Mouse (Mus musculus): ENCODE results near the gene Nhp2. TPM values are rescaled to one million over a fixed set of nuclear protein-coding genes. Genes with fewer than 3 reads are reported as not detected.

Nhp2 gene
- 10 to 100 TPM; 34.3 to 35.7 TPM for total RNA-seq (2023)

GRCm38 (mm10) chr11:51619409-51620060, at the start of gene Nhp2:
Gene Nhp2, plus strand, starts transcription at chr11:51619735.

GRCm38 (mm10) chr11:51584431-51585248, 34.9 kb upstream of the Nhp2 start, which contains the start of gene Phykpl:
Gene Phykpl, plus strand, starts transcription at chr11:51584757.

GRCm38 (mm10) chr11:51606447-51607095, 13.0 kb upstream of the Nhp2 start, which contains the start of gene Hnrnpab:
Gene Hnrnpab, minus strand, starts transcription at chr11:51606847.

DNA sequence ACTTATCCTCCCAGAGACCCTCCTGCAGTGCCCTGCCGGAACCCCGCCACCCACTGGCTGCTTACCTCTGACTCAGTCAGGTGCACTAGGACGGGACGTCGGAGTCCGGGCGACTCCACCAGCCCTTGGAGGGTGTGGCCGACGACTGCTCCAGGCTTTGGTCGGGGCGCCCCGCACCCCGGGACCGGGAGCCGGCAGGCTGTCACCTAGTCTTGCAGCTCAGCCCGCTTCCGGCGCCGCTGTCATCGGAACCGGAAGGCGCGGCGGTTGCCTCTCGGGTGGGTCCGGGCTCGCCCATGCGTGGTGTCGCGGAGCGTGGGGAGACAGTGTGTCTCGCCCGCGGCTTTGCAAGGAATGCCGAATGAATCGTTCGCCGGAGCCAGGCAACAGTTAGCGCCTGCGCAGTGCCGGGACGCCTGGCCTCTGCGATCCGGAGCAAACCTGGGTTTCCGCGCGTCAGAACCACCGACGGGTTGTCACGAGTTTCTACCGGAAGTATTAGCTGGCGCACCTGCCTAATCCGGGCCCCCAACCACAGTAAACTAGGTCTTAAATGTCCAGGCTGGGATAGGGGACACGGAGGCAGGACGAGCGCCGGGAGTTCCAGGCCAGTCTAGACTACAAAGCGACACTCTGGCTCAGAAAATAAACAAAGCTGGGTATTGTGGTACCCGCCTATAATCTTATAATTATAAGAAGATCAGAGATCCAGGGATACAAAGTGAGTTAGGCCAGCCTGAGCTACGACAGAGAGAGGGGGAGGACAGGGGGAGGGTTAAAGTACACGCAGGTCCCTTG, 16.2 kb downstream of the Nhp2 start, which contains the start of gene Rmnd5b:
Gene Rmnd5b (minus strand): TSS at position 372 of the 798 bp plus-strand sequence.

DNA sequence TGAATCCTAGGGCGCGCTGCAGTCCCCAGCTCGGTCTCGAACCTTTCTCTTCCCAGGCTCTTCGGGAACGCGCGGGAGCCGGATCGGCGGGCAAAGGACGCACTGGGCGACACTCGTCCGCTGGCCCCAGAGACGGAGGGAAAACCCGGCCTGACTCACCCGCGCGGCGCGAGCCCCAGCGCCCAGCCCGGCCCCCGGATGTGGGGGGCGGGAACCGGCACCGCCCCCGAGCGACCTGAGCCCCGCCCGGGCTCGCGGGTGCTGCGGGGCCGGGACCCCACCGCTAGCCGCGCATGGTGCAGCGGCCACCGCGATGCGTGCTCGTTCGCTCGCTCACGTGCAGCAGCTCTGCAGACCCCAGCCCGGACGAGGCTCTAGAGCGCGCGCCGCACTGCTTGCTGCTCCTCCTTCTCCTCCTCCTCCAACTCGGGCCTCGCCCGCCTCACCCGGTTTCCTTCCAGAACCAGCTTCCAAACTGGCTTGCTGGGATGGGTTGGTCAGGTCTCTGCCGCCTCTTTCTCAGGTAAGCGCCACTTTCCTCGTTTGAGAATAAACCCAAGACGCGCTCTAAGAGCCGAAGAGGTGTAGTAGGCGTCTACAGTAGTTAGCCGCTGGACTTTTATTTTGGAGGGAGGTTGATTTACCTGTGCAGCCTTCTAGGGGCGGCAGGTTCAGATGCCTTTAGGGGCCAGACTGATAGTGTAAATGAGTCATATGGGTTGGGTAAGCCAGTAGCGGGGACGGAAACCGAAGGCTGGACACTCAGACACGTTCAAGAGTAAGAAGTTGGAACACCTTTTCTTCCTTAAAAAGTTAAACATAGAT, 31.4 kb downstream of the Nhp2 start, which contains the start of the genes N4bp3 and D930048N14Rik:
Gene N4bp3 (minus strand): TSS at position 152 of the 825 bp plus-strand sequence.
Gene D930048N14Rik (plus strand): TSS at position 264 of the 825 bp plus-strand sequence.

Other genes with a start within 250 kb of the Nhp2 start
- gene Phykpl, start 35.0 kb upstream of the Nhp2 start, total RNA-seq (2023) = 1 to 10 TPM; 6.4 to 8.1 TPM
- 100 to 1,000 TPM; 173 to 210 TPM for gene Hnrnpab, start 12.9 kb upstream of the Nhp2 start, total RNA-seq (2023)
- gene Rmnd5b, start 16.2 kb downstream of the Nhp2 start, total RNA-seq (2023) = 10 to 100 TPM; 52.0 to 60.1 TPM
- gene N4bp3, start 31.1 kb downstream of the Nhp2 start, total RNA-seq (2023) = 1 to 10 TPM; 2.4 to 4.9 TPM
- gene D930048N14Rik, start 31.2 kb downstream of the Nhp2 start, total RNA-seq (2023) = under 1 TPM; 0.15 to 0.26 TPM
- gene 0610009B22Rik, start 69.1 kb downstream of the Nhp2 start, total RNA-seq (2023) = 1 to 10 TPM; 7.0 to 9.3 TPM
- 10 to 100 TPM; 15.1 to 15.6 TPM for gene Sec24a, start 143.9 kb downstream of the Nhp2 start, total RNA-seq (2023)
- 10 to 100 TPM; 23.9 to 26.9 TPM for gene Sar1b, start 144.0 kb downstream of the Nhp2 start, total RNA-seq (2023)
- 1 to 10 TPM; 7.8 to 8.9 TPM for gene Jade2, start 237.9 kb downstream of the Nhp2 start, total RNA-seq (2023)

Measured in neutrophil, adult 83 days (primary cell).